In the genomic region with DNA sequence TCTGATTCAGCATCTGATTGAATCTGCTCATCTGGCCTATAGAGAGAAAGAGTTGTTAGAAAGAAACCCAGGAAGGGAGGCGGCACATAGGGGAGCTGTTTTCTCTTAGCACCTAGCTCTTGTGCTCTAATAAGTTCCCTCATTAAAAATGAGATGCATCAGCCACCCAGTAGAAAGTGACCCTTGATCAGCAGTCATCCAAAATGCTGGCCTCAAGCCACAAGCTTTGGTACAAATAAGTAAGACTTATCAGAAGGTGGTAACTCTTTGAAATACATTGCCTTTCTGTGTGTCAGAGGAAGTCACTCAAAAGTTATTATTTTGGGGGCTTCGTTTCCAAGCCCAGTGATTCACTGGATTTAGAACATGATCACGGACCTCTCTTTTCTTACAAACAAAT, we compare ENCODE assay signal across 22 mouse cellular contexts.
DNase-seq lines count a peak whose midpoint lies in the region; ATAC-seq lines count a peak whose summit lies in the region.
"Had no signal": no experiment of that assay in that cellular context is flagged by ENCODE, and none has a peak within 500 bp of the region (broad histone marks: within the 10 kb centered on the region; RNA-seq: fewer than 3 reads in every experiment).

No protein-coding gene starts in this region.

- no peak for DNase-seq in embryonic facial prominence, embryonic 10.5 days (ENCODE audit: low spot score)
- DNase-seq in kidney, adult 8-10 months = peak; percentile 70 to 82
- no peak for DNase-seq in kidney, postnatal 10 days
- no peak for DNase-seq in embryonic facial prominence, embryonic 14.5 days (ENCODE audit: low spot score)
- peak; percentile 73 to 76 for DNase-seq in kidney, postnatal 25 days
- no peak for DNase-seq in right cerebral cortex, adult 18-20 months
- DNase-seq: adrenal gland, postnatal 14 days; B cell, adult 2 months; cerebellum, adult 11-12 months; cerebellum, adult 9-10 months; cerebellum, postnatal 25 days; gastrocnemius, postnatal 10 days; heart, adult 18-20 months; heart, postnatal 10 days; heart, postnatal 4 days had no signal

- WGBS in embryonic facial prominence, embryonic 13.5 days = 82% methylated on average over 3 of the region's 3 CpGs
- WGBS in embryonic facial prominence, embryonic 10.5 days = 89% methylated on average over 3 of the region's 3 CpGs
- 90% methylated on average over 3 of the region's 3 CpGs for WGBS in embryonic facial prominence, embryonic 14.5 days

- H3K9ac ChIP-seq in embryonic facial prominence, embryonic 13.5 days = no peak overlapping the region
- no peak overlapping the region for H3K9ac ChIP-seq in embryonic facial prominence, embryonic 14.5 days (ENCODE audit: low read depth, low read length)
- H3K9ac ChIP-seq: forebrain, embryonic 12.5 days; hindbrain, embryonic 12.5 days had no signal

- no peak for ATAC-seq in embryonic facial prominence, embryonic 13.5 days (ENCODE audit: insufficient number of reproducible peaks, insufficient read depth, low FRiP score, low TSS enrichment, low read depth)
- ATAC-seq in embryonic facial prominence, embryonic 14.5 days (ENCODE audit: low read depth) = no peak
- ATAC-seq: CD4-positive, CD25-positive, alpha-beta regulatory T cell, adult 4 months; forebrain, embryonic 16.5 days had no signal

- no peak overlapping the region for H3K4me3 ChIP-seq in embryonic facial prominence, embryonic 13.5 days
- H3K4me3 ChIP-seq in embryonic facial prominence, embryonic 10.5 days = no peak overlapping the region
- H3K4me3 ChIP-seq in embryonic facial prominence, embryonic 14.5 days (ENCODE audit: low read depth, low read length) = no peak overlapping the region
- H3K4me3 ChIP-seq: forebrain, embryonic 12.5 days; heart, embryonic 10.5 days; hindbrain, embryonic 12.5 days had no signal

- H3K27ac ChIP-seq in embryonic facial prominence, embryonic 13.5 days = peak overlapping the region; percentile 74
- no peak overlapping the region for H3K27ac ChIP-seq in embryonic facial prominence, embryonic 10.5 days (replicated peaks)
- peak overlapping the region; percentile 48; the same call in 1 of the 2 replicates for H3K27ac ChIP-seq in embryonic facial prominence, embryonic 14.5 days (replicated peaks; ENCODE audit: low read depth, low read length)
- H3K27ac ChIP-seq: forebrain, embryonic 12.5 days; heart, embryonic 10.5 days; hindbrain, embryonic 12.5 days had no signal

- H3K36me3 ChIP-seq in embryonic facial prominence, embryonic 13.5 days = peaks cover 36% of the 10 kb centered on the region
- H3K36me3 ChIP-seq in embryonic facial prominence, embryonic 10.5 days (replicated peaks) = no peaks in the 10 kb centered on the region
- peaks cover 56% of the 10 kb centered on the region for H3K36me3 ChIP-seq in embryonic facial prominence, embryonic 14.5 days (ENCODE audit: control insufficient read depth, insufficient read depth, low read length)
- H3K36me3 ChIP-seq: forebrain, embryonic 12.5 days; G1E; heart, embryonic 10.5 days; hindbrain, embryonic 12.5 days had no signal

- no peaks in the 10 kb centered on the region for H3K9me3 ChIP-seq in embryonic facial prominence, embryonic 13.5 days
- H3K9me3 ChIP-seq in embryonic facial prominence, embryonic 10.5 days = no peaks in the 10 kb centered on the region
- no peaks in the 10 kb centered on the region for H3K9me3 ChIP-seq in embryonic facial prominence, embryonic 14.5 days (ENCODE audit: control insufficient read depth, low read length)
- H3K9me3 ChIP-seq: forebrain, embryonic 12.5 days; G1E; heart, embryonic 10.5 days; hindbrain, embryonic 12.5 days had no signal

- peaks cover 35% of the 10 kb centered on the region for H3K4me1 ChIP-seq in embryonic facial prominence, embryonic 13.5 days
- H3K4me1 ChIP-seq in embryonic facial prominence, embryonic 10.5 days = peaks cover 8% of the 10 kb centered on the region
- peaks cover 27% of the 10 kb centered on the region for H3K4me1 ChIP-seq in embryonic facial prominence, embryonic 14.5 days (ENCODE audit: control insufficient read depth, insufficient read depth, low read length)

- H3K27me3 ChIP-seq in embryonic facial prominence, embryonic 13.5 days = no peaks in the 10 kb centered on the region
- H3K27me3 ChIP-seq in embryonic facial prominence, embryonic 10.5 days (replicated peaks; ENCODE audit: low read depth, poor library complexity, severe bottlenecking) = peaks cover 8% of the 10 kb centered on the region; the same call in 1 of the 2 replicates
- no peaks in the 10 kb centered on the region for H3K27me3 ChIP-seq in embryonic facial prominence, embryonic 14.5 days (replicated peaks; ENCODE audit: control insufficient read depth, insufficient read depth, low read length)

- H3K4me2 ChIP-seq in embryonic facial prominence, embryonic 13.5 days = no peak overlapping the region
- H3K4me2 ChIP-seq in embryonic facial prominence, embryonic 14.5 days (ENCODE audit: low read depth, low read length) = no peak overlapping the region
- H3K4me2 ChIP-seq: forebrain, embryonic 12.5 days; hindbrain, embryonic 12.5 days had no signal

Comparison
In these comparisons a context has a peak if more than half of its experiments do, and no peak if none do; other contexts are left out.
1. DNase-seq: peak in kidney, adult 8-10 months (2 of 2) and kidney, postnatal 25 days (2 of 2); none in embryonic facial prominence, embryonic 10.5 days (single experiment), kidney, postnatal 10 days (single experiment), embryonic facial prominence, embryonic 14.5 days (single experiment) and right cerebral cortex, adult 18-20 months (single experiment).